ENCODE assay signal across 8 mouse cellular contexts in genomic region chr19:60756192-60757098, GRCm38 (mm10). TPM values are rescaled to one million over a fixed set of nuclear protein-coding genes. Genes with fewer than 3 reads are reported as not detected.
DNase-seq lines count a peak whose midpoint lies in the region; ATAC-seq and TF ChIP-seq lines count a peak whose summit lies in the region.

No protein-coding gene starts in this region.

- peak overlapping the region; percentile 73 for H3K4me3 ChIP-seq in embryonic facial prominence, embryonic 13.5 days
- H3K4me3 ChIP-seq in heart, embryonic 15.5 days: peak overlapping the region; percentile 85
- peak overlapping the region; percentile 79 for H3K4me3 ChIP-seq in liver, embryonic 15.5 days (replicated peaks)
- H3K4me3 ChIP-seq in neural tube, embryonic 11.5 days (ENCODE audit: low read depth, low read length): peak overlapping the region; percentile 71
- H3K4me3 ChIP-seq in testis, adult 2 months (ENCODE audit: control insufficient read depth, low read depth, low read length): peak overlapping the region; percentile 87

- H3K27me3 ChIP-seq in embryonic facial prominence, embryonic 13.5 days: peaks cover 29% of the 10 kb centered on the region
- H3K27me3 ChIP-seq in heart, embryonic 15.5 days: peaks cover 10% of the 10 kb centered on the region; the same call in 1 of the 2 replicates
- peaks cover 46% of the 10 kb centered on the region for H3K27me3 ChIP-seq in liver, embryonic 15.5 days
- peaks cover 4% of the 10 kb centered on the region; the same call in 1 of the 2 replicates for H3K27me3 ChIP-seq in neural tube, embryonic 11.5 days (ENCODE audit: control insufficient read depth, insufficient read depth, low read length)
- no peaks in the 10 kb centered on the region for H3K27me3 ChIP-seq in testis, adult 2 months (ENCODE audit: control insufficient read depth, insufficient read depth, low read length)

- TF ChIP-seq POLR2A in testis, adult 2 months (IDR thresholded peaks at IDR 0.05; ENCODE audit: control insufficient read depth, low read depth, low read length): no peak

- under 1% methylated on average over 106 of the region's 115 CpGs for WGBS in embryonic facial prominence, embryonic 13.5 days
- under 1% methylated on average over 104 of the region's 115 CpGs for WGBS in heart, embryonic 15.5 days
- WGBS in liver, embryonic 15.5 days (ENCODE audit: insufficient replicate concordance): under 1% methylated on average over 114 of the region's 115 CpGs
- under 1% methylated on average over 93 of the region's 115 CpGs for WGBS in neural tube, embryonic 11.5 days

- peak; percentile 77 for ATAC-seq in embryonic facial prominence, embryonic 13.5 days (ENCODE audit: insufficient number of reproducible peaks, insufficient read depth, low FRiP score, low TSS enrichment, low read depth)
- ATAC-seq in heart, embryonic 15.5 days (replicated peaks; ENCODE audit: insufficient number of reproducible peaks, insufficient read depth, low FRiP score, low read depth): peak; percentile 33
- peak; percentile 40 for ATAC-seq in liver, embryonic 15.5 days (ENCODE audit: insufficient read depth)
- ATAC-seq in neural tube, embryonic 11.5 days (ENCODE audit: insufficient read depth, low FRiP score, low TSS enrichment): peak; percentile 62

- no peaks in the 10 kb centered on the region for H3K9me3 ChIP-seq in embryonic facial prominence, embryonic 13.5 days
- no peaks in the 10 kb centered on the region for H3K9me3 ChIP-seq in heart, embryonic 15.5 days (replicated peaks)
- no peaks in the 10 kb centered on the region for H3K9me3 ChIP-seq in liver, embryonic 15.5 days (replicated peaks)
- H3K9me3 ChIP-seq in neural tube, embryonic 11.5 days (ENCODE audit: control insufficient read depth, low read length): no peaks in the 10 kb centered on the region

- peak overlapping the region; percentile 39; the same call in 1 of the 2 replicates for H3K27ac ChIP-seq in embryonic facial prominence, embryonic 13.5 days
- peak overlapping the region; percentile 17 for H3K27ac ChIP-seq in heart, embryonic 15.5 days
- peak overlapping the region; percentile 71 for H3K27ac ChIP-seq in liver, embryonic 15.5 days (replicated peaks)
- H3K27ac ChIP-seq in neural tube, embryonic 11.5 days (ENCODE audit: low read depth, low read length): 0 out of 2 replicates have a peak overlapping the region, but pooled peaks have one; percentile 34
- H3K27ac ChIP-seq in testis, adult 2 months (ENCODE audit: control insufficient read depth, insufficient read depth, low read depth, low read length): peak overlapping the region; percentile 33

- no peak for TF ChIP-seq CTCF in testis, adult 2 months (IDR thresholded peaks at IDR 0.05; ENCODE audit: control insufficient read depth, insufficient read depth, insufficient replicate concordance, low read depth, low read length)

- peak overlapping the region; percentile 76 for H3K9ac ChIP-seq in embryonic facial prominence, embryonic 13.5 days
- H3K9ac ChIP-seq in heart, embryonic 15.5 days: peak overlapping the region; percentile 63
- peak overlapping the region; percentile 73 for H3K9ac ChIP-seq in liver, embryonic 15.5 days
- H3K9ac ChIP-seq in neural tube, embryonic 11.5 days (ENCODE audit: low read length): peak overlapping the region; percentile 63

- H3K4me1 ChIP-seq in embryonic facial prominence, embryonic 13.5 days: peaks cover 20% of the 10 kb centered on the region
- H3K4me1 ChIP-seq in heart, embryonic 15.5 days (replicated peaks): peaks cover 12% of the 10 kb centered on the region
- peaks cover 33% of the 10 kb centered on the region for H3K4me1 ChIP-seq in liver, embryonic 15.5 days (replicated peaks)
- no peaks in the 10 kb centered on the region for H3K4me1 ChIP-seq in neural tube, embryonic 11.5 days (ENCODE audit: control insufficient read depth, insufficient read depth, low read length)
- H3K4me1 ChIP-seq in testis, adult 2 months (ENCODE audit: control insufficient read depth, insufficient read depth, low read length): peaks cover 6% of the 10 kb centered on the region; the same call in 1 of the 2 replicates

- H3K4me2 ChIP-seq in embryonic facial prominence, embryonic 13.5 days: peak overlapping the region; percentile 99
- peak overlapping the region; percentile 100 for H3K4me2 ChIP-seq in heart, embryonic 15.5 days
- H3K4me2 ChIP-seq in liver, embryonic 15.5 days: peak overlapping the region; percentile 100
- peak overlapping the region; percentile 100 for H3K4me2 ChIP-seq in neural tube, embryonic 11.5 days (ENCODE audit: low read depth)

- peaks cover 5% of the 10 kb centered on the region; the same call in 1 of the 2 replicates for H3K36me3 ChIP-seq in embryonic facial prominence, embryonic 13.5 days
- H3K36me3 ChIP-seq in heart, embryonic 15.5 days: peaks cover 12% of the 10 kb centered on the region; the same call in 1 of the 2 replicates
- peaks cover 13% of the 10 kb centered on the region for H3K36me3 ChIP-seq in liver, embryonic 15.5 days (replicated peaks)
- 0 out of 2 replicates have a peak, but pooled peaks cover 2% of the 10 kb centered on the region for H3K36me3 ChIP-seq in neural tube, embryonic 11.5 days (ENCODE audit: control insufficient read depth, insufficient read depth, low read length)
- H3K36me3 ChIP-seq in testis, adult 2 months (ENCODE audit: control insufficient read depth, insufficient read depth, low read length): no peaks in the 10 kb centered on the region; the same call in 1 of the 2 replicates

- DNase-seq in B cell, adult 2 months: peak; percentile 64 to 69
- DNase-seq in adrenal gland, postnatal 36 days: peak; percentile 49 to 62
- DNase-seq in kidney, postnatal 25 days: peak; percentile 36 to 72
- DNase-seq in neural tube, embryonic 11.5 days (ENCODE audit: low spot score): peak; percentile 59

RNA-seq across cellular contexts. Expression of gene Nanos1, which starts 0.7 kb away (rescaled TPM):
- total RNA-seq in adrenal gland, postnatal 36 days (2021): 1 to 10 TPM in 1 of 2 experiments, under 1 TPM in 1; 0.92 to 1.4 TPM
- polyA plus RNA-seq in embryonic facial prominence, embryonic 13.5 days (2015; fragmentation: Nextera tagmentation; extraction: Ambion mirVana): 1.8 and 2.3 TPM in 2 replicates
- 0.83 and 0.96 TPM in 2 replicates for polyA plus RNA-seq in heart, embryonic 15.5 days (2015; fragmentation: Nextera tagmentation; extraction: Ambion mirVana)
- 1.2 and 1.3 TPM in 2 replicates for polyA plus RNA-seq in liver, embryonic 15.5 days (2015; fragmentation: Nextera tagmentation; extraction: Ambion mirVana)
- 4.4 and 4.6 TPM in 2 replicates for polyA plus RNA-seq in neural tube, embryonic 11.5 days (2014; fragmentation: Nextera tagmentation; extraction: Ambion mirVana)
- 0.41 and 0.52 TPM in 2 replicates for polyA plus RNA-seq in testis, adult 2 months (2012; rRNA removed)

RNA-seq across cellular contexts. Expression of gene Eif3a, which starts 34.0 kb away (rescaled TPM):
- 100 to 1,000 TPM; 161 to 191 TPM for total RNA-seq in adrenal gland, postnatal 36 days (2021)
- polyA plus RNA-seq in embryonic facial prominence, embryonic 13.5 days (2015; fragmentation: Nextera tagmentation; extraction: Ambion mirVana): 145 and 152 TPM in 2 replicates
- 95.0 and 103 TPM in 2 replicates for polyA plus RNA-seq in heart, embryonic 15.5 days (2015; fragmentation: Nextera tagmentation; extraction: Ambion mirVana)
- polyA plus RNA-seq in liver, embryonic 15.5 days (2015; fragmentation: Nextera tagmentation; extraction: Ambion mirVana): 74.9 and 78.5 TPM in 2 replicates
- polyA plus RNA-seq in neural tube, embryonic 11.5 days (2014; fragmentation: Nextera tagmentation; extraction: Ambion mirVana): 167 and 168 TPM in 2 replicates
- polyA plus RNA-seq in testis, adult 2 months (2012; rRNA removed): 37.3 and 51.9 TPM in 2 replicates

RNA-seq across cellular contexts. Expression of gene Fam45a, which starts 54.9 kb away (rescaled TPM):
- total RNA-seq in adrenal gland, postnatal 36 days (2021): 10 to 100 TPM; 40.1 to 42.9 TPM
- 35.0 and 36.7 TPM in 2 replicates for polyA plus RNA-seq in embryonic facial prominence, embryonic 13.5 days (2015; fragmentation: Nextera tagmentation; extraction: Ambion mirVana)
- 19.7 and 19.9 TPM in 2 replicates for polyA plus RNA-seq in heart, embryonic 15.5 days (2015; fragmentation: Nextera tagmentation; extraction: Ambion mirVana)
- polyA plus RNA-seq in liver, embryonic 15.5 days (2015; fragmentation: Nextera tagmentation; extraction: Ambion mirVana): 20.2 and 20.9 TPM in 2 replicates
- polyA plus RNA-seq in neural tube, embryonic 11.5 days (2014; fragmentation: Nextera tagmentation; extraction: Ambion mirVana): 34.3 and 36.4 TPM in 2 replicates
- polyA plus RNA-seq in testis, adult 2 months (2012; rRNA removed): 50.1 and 67.7 TPM in 2 replicates

Comparison
In these comparisons a context has a peak if more than half of its experiments do, and no peak if none do; other contexts are left out.
1. Peak in every context shown above with its lines: DNase-seq, ATAC-seq, H3K4me3 ChIP-seq and H3K27ac ChIP-seq.
2. H3K27ac ChIP-seq: peak in every context shown above with its lines; median percentile 71 in liver, embryonic 15.5 days; 39 in embryonic facial prominence, embryonic 13.5 days; 34 in neural tube, embryonic 11.5 days; 33 in testis, adult 2 months; 17 in heart, embryonic 15.5 days.